Mouse (Mus musculus): ENCODE data around the gene Ercc4.

GRCm38 (mm10) chr16:13190471-13190870 lies 81.0 kb downstream of the Ercc4 start:
- TF ChIP-seq GATA1 (IDR thresholded peaks at IDR 0.05; ENCODE audit: low read length) (no peak), TAL1 (IDR thresholded peaks at IDR 0.05; ENCODE audit: low read length) (no peak)
